Mouse (Mus musculus): ENCODE measurements around the gene Rassf5. TPM values are rescaled to one million over a fixed set of nuclear protein-coding genes. Genes with fewer than 3 reads are reported as not detected.

Rassf5 gene
- polyA plus RNA-seq, 1 experiment: not detected

DNA sequence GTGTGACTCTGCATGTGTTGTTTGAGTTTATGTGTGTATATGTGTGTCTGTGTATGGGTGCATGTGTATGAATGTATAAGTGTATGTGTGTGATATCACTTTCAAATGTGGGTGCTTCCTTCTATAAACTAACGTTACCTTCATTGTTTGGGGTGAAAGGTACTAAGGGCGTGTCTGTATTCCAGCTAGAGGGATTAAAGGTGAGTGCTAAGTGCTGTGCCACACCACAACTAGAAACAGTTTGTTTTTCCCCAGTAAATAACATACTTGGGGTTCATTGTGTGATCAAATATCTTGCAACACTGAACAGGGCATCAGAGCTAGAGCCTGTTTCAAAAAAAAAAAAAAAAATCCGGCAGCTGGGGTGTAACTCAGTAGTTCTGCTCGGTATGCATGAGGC lies 36.7 kb upstream of the Rassf5 start:
- TF ChIP-seq POLR2A (IDR thresholded peaks at IDR 0.05; ENCODE audit: insufficient read depth, low read depth, low read length) (no peak), CTCF (IDR thresholded peaks at IDR 0.05; ENCODE audit: insufficient read depth, low read depth, low read length) (no peak)
- Histone ChIP-seq H3K4me3 (ENCODE audit: insufficient read depth, low read depth, low read length) (no peak overlapping the region), H3K27ac (ENCODE audit: insufficient read depth, low read depth, low read length) (no peak overlapping the region), H3K4me1 (ENCODE audit: control insufficient read depth, insufficient read depth, low read length) (no peaks in the 10 kb centered on the region)
- 52% methylated on average over 4 of the region's 4 CpGs for WGBS

DNA sequence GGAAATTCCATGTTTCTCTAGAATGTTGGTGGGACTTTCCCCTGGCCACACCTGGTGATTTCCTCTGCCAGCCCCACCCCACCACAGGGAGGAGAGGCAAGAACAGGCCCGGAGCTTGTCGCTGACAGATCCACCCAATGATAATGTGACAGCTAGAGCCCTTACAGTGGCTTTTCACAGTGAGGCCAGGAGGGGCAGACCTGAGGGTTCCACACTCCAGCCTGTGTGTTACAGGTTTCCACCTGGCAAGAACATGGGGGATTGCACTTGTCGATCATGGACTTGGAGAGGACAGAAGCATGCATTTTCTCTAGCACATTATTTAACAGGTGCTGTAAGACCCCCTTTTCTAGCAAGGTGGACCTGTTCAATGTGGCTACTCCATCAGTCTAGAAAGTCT lies 35.2 kb upstream of the Rassf5 start:
- no peak for TF ChIP-seq CTCF (IDR thresholded peaks at IDR 0.05; ENCODE audit: insufficient read depth, low read depth, low read length)
- no peak for TF ChIP-seq POLR2A (IDR thresholded peaks at IDR 0.05; ENCODE audit: insufficient read depth, low read depth, low read length)
- no peak overlapping the region for H3K27ac ChIP-seq (ENCODE audit: insufficient read depth, low read depth, low read length)
- no peaks in the 10 kb centered on the region for H3K4me1 ChIP-seq (ENCODE audit: control insufficient read depth, insufficient read depth, low read length)
- 71% methylated on average over 3 of the region's 3 CpGs for WGBS
- H3K4me3 ChIP-seq (ENCODE audit: insufficient read depth, low read depth, low read length): no peak overlapping the region

GRCm38 (mm10) chr1:131279456-131279776 lies 34.4 kb upstream of the Rassf5 start, which contains the start of gene Ikbke:
TSS of gene Ikbke (minus strand) at chr1:131279606.
- TF ChIP-seq POLR2A (IDR thresholded peaks at IDR 0.05; ENCODE audit: insufficient read depth, low read depth, low read length) (no peak), CTCF (IDR thresholded peaks at IDR 0.05; ENCODE audit: insufficient read depth, low read depth, low read length) (no peak)
- 45% methylated on average over 4 of the region's 4 CpGs for WGBS
- Histone ChIP-seq H3K27ac (ENCODE audit: insufficient read depth, low read depth, low read length) (no peak within 1 kb of the TSS), H3K4me3 (ENCODE audit: insufficient read depth, low read depth, low read length) (0 out of 2 replicates have a peak within 1 kb of the TSS, but pooled peaks have one; percentile 4), H3K4me1 (ENCODE audit: control insufficient read depth, insufficient read depth, low read length) (no peaks in the 10 kb centered on the region)

GRCm38 (mm10) chr1:131278606-131279455 lies 33.8 kb upstream of the Rassf5 start:
- H3K4me3 ChIP-seq (ENCODE audit: insufficient read depth, low read depth, low read length): 0 out of 2 replicates have a peak overlapping the region, but pooled peaks have one; percentile 4
- H3K27ac ChIP-seq (ENCODE audit: insufficient read depth, low read depth, low read length): no peak overlapping the region
- no peaks in the 10 kb centered on the region for H3K4me1 ChIP-seq (ENCODE audit: control insufficient read depth, insufficient read depth, low read length)
- no peak for TF ChIP-seq POLR2A (IDR thresholded peaks at IDR 0.05; ENCODE audit: insufficient read depth, low read depth, low read length)
- no peak for TF ChIP-seq CTCF (IDR thresholded peaks at IDR 0.05; ENCODE audit: insufficient read depth, low read depth, low read length)
- 57% methylated on average over 8 of the region's 8 CpGs for WGBS

- H3K4me3 ChIP-seq (ENCODE audit: insufficient read depth, low read depth, low read length): no peak overlapping the region
- TF ChIP-seq CTCF (IDR thresholded peaks at IDR 0.05; ENCODE audit: insufficient read depth, low read depth, low read length): no peak
- no peak for TF ChIP-seq POLR2A (IDR thresholded peaks at IDR 0.05; ENCODE audit: insufficient read depth, low read depth, low read length)
Measured at GRCm38 (mm10) chr1:131276831-131277230, 31.8 kb upstream of the Rassf5 start.

DNA sequence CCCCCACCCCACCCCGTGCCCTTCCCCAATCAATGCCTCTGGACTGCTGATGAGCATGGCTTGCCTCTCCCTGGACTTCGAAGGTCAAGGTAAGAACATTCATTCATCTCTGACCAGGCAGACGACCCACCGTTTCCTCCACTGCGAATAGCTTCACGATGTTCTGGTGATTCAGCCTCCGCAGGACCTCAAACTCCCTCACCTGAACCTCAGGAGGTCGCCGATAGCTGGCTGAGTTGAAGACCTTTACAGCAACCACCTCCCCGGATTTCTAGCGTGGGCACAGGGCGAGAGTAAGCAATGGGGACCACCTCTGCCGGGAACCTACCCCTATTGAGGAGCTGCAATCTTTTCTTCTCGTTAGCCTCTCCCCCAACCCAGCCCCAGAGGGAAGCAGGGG lies 30.5 kb upstream of the Rassf5 start:
- H3K4me3 ChIP-seq (ENCODE audit: insufficient read depth, low read depth, low read length): no peak overlapping the region

More at GRCm38 (mm10) chr1:131276831-131277230, 31.8 kb upstream of the Rassf5 start:
- Histone ChIP-seq H3K27ac (ENCODE audit: insufficient read depth, low read depth, low read length) (no peak overlapping the region), H3K4me1 (ENCODE audit: control insufficient read depth, insufficient read depth, low read length) (no peaks in the 10 kb centered on the region)

GRCm38 (mm10) chr1:131274725-131275539 lies 29.9 kb upstream of the Rassf5 start:
- TF ChIP-seq POLR2A (IDR thresholded peaks at IDR 0.05; ENCODE audit: insufficient read depth, low read depth, low read length) (no peak), CTCF (IDR thresholded peaks at IDR 0.05; ENCODE audit: insufficient read depth, low read depth, low read length) (no peak)
- Histone ChIP-seq H3K4me1 (ENCODE audit: control insufficient read depth, insufficient read depth, low read length) (peaks cover 2% of the 10 kb centered on the region; the same call in 1 of the 2 replicates), H3K4me3 (ENCODE audit: insufficient read depth, low read depth, low read length) (no peak overlapping the region), H3K27ac (ENCODE audit: insufficient read depth, low read depth, low read length) (no peak overlapping the region)
- 56% methylated on average over 22 of the region's 22 CpGs for WGBS

More for the DNA sequence above, 30.5 kb upstream of the Rassf5 start:
- WGBS: 78% methylated on average over 14 of the region's 14 CpGs
- TF ChIP-seq CTCF (IDR thresholded peaks at IDR 0.05; ENCODE audit: insufficient read depth, low read depth, low read length): no peak
- TF ChIP-seq POLR2A (IDR thresholded peaks at IDR 0.05; ENCODE audit: insufficient read depth, low read depth, low read length): no peak
- Histone ChIP-seq H3K27ac (ENCODE audit: insufficient read depth, low read depth, low read length) (no peak overlapping the region), H3K4me1 (ENCODE audit: control insufficient read depth, insufficient read depth, low read length) (no peaks in the 10 kb centered on the region)

- Histone ChIP-seq H3K4me1 (ENCODE audit: control insufficient read depth, insufficient read depth, low read length) (peaks cover 4% of the 10 kb centered on the region; the same call in 1 of the 2 replicates), H3K27ac (ENCODE audit: insufficient read depth, low read depth, low read length) (no peak overlapping the region), H3K4me3 (ENCODE audit: insufficient read depth, low read depth, low read length) (no peak overlapping the region)
- no peak for TF ChIP-seq CTCF (IDR thresholded peaks at IDR 0.05; ENCODE audit: insufficient read depth, low read depth, low read length)
- TF ChIP-seq POLR2A (IDR thresholded peaks at IDR 0.05; ENCODE audit: insufficient read depth, low read depth, low read length): no peak
- 39% methylated on average over 22 of the region's 22 CpGs for WGBS
Measured at GRCm38 (mm10) chr1:131269797-131270578, 24.9 kb upstream of the Rassf5 start.
